Mouse (Mus musculus) right cerebral cortex, postnatal 14 days (tissue): Measurements from ENCODE around the gene H2-K1.

ENCODE experiments used
- DNase-seq: peaks from one replicate; pipeline ENCODE4 v3.0.0; 2022

H2-K1 gene

GRCm38 (mm10) chr17:34000150-34000537, at the start of gene H2-K1:
Gene H2-K1 (minus strand): TSS chr17:34000347.
- DNase-seq, result peak; percentile 70

GRCm38 (mm10) chr17:34047404-34048050, 47.4 kb upstream of the H2-K1 start:
- DNase-seq, result no peak

GRCm38 (mm10) chr17:34045941-34046340, 45.8 kb upstream of the H2-K1 start:
- DNase-seq, result no peak

GRCm38 (mm10) chr17:34039562-34040450, 39.7 kb upstream of the H2-K1 start:
- no peak for DNase-seq

GRCm38 (mm10) chr17:34038878-34039561, 38.9 kb upstream of the H2-K1 start, which contains the start of gene Col11a2:
Gene Col11a2 (plus strand): TSS chr17:34039437.
- no peak for DNase-seq

GRCm38 (mm10) chr17:34038440-34038839, 38.3 kb upstream of the H2-K1 start:
- DNase-seq, result peak; percentile 70

GRCm38 (mm10) chr17:34037241-34037640, 37.1 kb upstream of the H2-K1 start:
- DNase-seq, result no peak

- DNase-seq, result no peak
These were observed 36.5 kb upstream of the H2-K1 start for GRCm38 (mm10) chr17:34036647-34037046.

- no peak for DNase-seq
These were observed 35.4 kb upstream of the H2-K1 start for GRCm38 (mm10) chr17:34035517-34035916.

- peak; percentile 75 for DNase-seq
These were observed 33.9 kb upstream of the H2-K1 start for GRCm38 (mm10) chr17:34034064-34034463.

- no peak for DNase-seq
These were observed 33.3 kb upstream of the H2-K1 start for GRCm38 (mm10) chr17:34033441-34033840.

- DNase-seq, result no peak
These were observed 32.7 kb upstream of the H2-K1 start for GRCm38 (mm10) chr17:34032806-34033205.

GRCm38 (mm10) chr17:34032174-34032632, 32.1 kb upstream of the H2-K1 start:
- DNase-seq, result no peak

- peak; percentile 99 for DNase-seq
These were observed 31.5 kb upstream of the H2-K1 start, which contains the start of the genes Slc39a7 and Rxrb for GRCm38 (mm10) chr17:34031465-34032173. Gene Slc39a7 (minus strand): TSS chr17:34031682. Gene Rxrb (plus strand): TSS chr17:34031812.

GRCm38 (mm10) chr17:34030861-34031326, 30.7 kb upstream of the H2-K1 start:
- DNase-seq, result no peak

- no peak for DNase-seq
These were observed 29.9 kb upstream of the H2-K1 start for GRCm38 (mm10) chr17:34029890-34030595.

- no peak for DNase-seq
These were observed 29.2 kb upstream of the H2-K1 start for GRCm38 (mm10) chr17:34029150-34029889.

- DNase-seq, result no peak
These were observed 28.5 kb upstream of the H2-K1 start for GRCm38 (mm10) chr17:34028501-34029149.

- DNase-seq, result peak; percentile 88
These were observed 27.6 kb upstream of the H2-K1 start, which contains the start of gene H2-Ke6 for GRCm38 (mm10) chr17:34027656-34028223. Gene H2-Ke6 (minus strand): TSS chr17:34028060.
